Mouse (Mus musculus) skeletal muscle tissue, adult 2 months (tissue): Measurements from ENCODE around the gene Ifitm6.
"Not testable (repeated sequence)": the region's sequence is repeated elsewhere in the genome, so short reads cannot be mapped to it uniquely, and the experiment has no call there.

Experiments
- DNase-seq: peaks from one replicate; pipeline ENCODE4 v3.0.0-alpha.2; 2012; ENCODE audit warnings: low read depth, low spot score

Gene Ifitm6

GRCm38 (mm10) chr7:141017824-141018223 is at the start of gene Ifitm6:
Gene Ifitm6, minus strand, starts transcription at chr7:141017924.
- not testable (repeated sequence) for DNase-seq

- DNase-seq: no peak
Measured at GRCm38 (mm10) chr7:141064576-141064975, 46.9 kb upstream of the Ifitm6 start.

DNA sequence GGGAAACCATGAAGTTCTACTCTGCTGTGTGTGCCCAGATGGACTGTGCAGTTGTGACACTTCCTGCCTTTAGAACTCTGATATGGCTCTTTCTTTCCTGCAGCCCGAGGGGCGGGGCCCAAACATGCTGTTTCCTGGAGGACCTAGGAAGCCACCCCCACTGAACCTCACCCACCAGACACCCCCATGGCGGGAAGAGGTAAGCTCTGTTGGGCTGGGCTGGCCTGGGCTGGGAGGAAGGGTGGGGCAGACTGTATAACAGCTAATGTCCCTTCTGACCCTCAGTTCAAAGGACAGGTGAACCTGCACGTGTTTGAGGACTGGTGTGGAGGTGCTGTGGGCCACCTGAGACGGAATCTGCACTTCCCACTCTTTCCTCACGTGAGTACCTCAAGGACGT is 46.5 kb upstream of the Ifitm6 start:
- DNase-seq: no peak

DNA sequence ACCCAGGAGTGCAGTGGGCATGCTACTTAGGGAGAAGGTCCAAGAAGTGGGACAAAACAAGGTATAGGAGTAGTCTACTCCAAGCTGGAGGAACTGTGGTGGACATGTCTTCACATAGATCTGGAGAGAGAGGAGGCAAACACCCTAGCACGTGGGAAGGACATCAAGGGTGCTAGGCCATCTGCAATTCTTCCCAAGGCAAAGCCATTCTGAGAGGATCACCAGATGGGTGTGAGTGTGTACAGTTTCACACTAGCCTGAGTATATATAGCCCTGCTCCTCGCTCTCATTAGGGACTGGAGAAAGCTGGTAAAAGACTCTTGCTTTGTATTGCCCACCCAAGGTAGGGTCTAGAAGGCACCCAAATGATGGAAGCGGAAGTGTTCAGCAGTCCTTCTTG is 45.6 kb upstream of the Ifitm6 start:
- DNase-seq: no peak

DNA sequence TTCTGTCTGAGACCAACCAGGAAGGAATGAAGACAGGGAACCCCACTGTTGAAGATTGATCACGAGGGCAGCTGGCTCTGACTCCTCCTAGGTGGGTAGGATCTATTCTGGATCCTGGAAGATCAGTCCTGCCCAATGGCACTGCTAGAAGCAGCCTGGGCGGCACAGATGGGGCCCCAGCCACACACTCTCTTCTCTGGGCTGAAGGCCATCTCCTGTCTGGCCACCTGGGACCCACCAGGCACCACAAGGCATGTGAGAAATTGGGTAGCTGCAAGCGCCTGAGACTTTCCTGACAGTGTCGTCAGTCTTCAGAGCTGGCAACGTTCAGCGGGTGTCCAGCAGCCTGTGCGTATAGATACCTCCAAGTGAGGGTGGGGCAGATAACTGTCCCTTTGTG is 44.8 kb upstream of the Ifitm6 start:
- no peak for DNase-seq

DNA sequence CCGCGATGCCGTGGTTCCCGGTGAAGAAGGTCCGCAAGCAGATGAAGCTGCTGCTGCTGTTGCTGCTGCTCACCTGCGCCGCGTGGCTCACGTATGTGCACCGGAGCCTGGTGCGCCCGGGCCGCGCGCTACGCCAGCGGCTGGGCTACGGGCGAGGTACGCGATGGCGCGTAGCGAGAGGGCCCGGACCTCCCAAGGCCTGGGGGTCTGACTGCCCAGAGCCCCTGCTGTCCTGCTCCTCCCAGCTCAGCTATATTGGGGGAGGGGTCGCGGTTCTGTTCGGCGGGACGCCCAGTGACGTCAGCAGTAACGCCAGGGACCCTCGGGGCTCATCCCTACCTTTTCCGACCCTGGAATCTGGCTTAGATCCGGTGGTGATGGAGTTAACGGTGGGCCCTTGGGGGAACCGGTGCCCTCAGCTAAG is 43.6 kb upstream of the Ifitm6 start:
- DNase-seq: no peak

DNA sequence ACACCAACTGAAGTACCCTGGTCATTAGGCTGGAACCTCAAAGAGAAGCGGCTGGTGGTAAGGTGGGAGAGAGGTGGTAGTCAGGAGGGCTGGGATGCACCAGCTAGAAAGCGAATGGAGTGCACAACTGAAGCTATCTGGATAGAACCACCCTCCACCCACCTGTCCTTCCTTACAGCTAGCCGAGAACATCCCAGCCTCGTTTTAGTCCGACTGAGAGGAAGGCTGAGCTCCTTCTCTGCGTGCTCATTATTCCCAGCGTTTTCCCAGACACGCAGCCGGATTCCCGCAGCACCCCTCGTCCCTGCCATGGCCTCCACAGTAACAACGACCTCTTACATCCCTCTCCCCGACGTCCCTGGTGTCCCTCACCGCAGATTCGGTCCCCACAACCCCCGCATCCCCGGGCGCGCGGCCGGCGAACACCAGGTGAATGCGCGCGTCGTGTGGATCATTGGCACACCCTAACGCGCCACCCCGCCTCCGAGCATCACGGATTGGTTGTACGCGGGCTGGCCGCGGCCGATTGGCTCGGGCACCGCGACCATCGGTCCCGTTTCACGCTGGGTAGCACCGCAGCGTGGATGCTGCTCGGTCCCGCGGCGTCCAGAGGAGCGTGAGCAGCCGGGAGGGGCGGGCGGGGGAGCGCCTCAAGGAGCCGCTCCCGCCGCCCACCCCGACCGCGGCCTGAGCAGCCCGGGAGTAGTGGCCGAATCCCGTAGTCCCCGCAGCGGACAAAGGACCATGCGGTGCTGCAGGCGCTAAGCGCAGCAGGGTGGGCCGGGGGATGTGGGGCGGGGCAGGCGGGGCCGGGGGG is 42.9 kb upstream of the Ifitm6 start, which contains the start of gene B4galnt4:
B4galnt4 (plus strand) TSS at position 679 of the 817 bp plus-strand sequence.
- no peak for DNase-seq

- DNase-seq: no peak
Measured at GRCm38 (mm10) chr7:141059929-141060328, 42.2 kb upstream of the Ifitm6 start.

DNA sequence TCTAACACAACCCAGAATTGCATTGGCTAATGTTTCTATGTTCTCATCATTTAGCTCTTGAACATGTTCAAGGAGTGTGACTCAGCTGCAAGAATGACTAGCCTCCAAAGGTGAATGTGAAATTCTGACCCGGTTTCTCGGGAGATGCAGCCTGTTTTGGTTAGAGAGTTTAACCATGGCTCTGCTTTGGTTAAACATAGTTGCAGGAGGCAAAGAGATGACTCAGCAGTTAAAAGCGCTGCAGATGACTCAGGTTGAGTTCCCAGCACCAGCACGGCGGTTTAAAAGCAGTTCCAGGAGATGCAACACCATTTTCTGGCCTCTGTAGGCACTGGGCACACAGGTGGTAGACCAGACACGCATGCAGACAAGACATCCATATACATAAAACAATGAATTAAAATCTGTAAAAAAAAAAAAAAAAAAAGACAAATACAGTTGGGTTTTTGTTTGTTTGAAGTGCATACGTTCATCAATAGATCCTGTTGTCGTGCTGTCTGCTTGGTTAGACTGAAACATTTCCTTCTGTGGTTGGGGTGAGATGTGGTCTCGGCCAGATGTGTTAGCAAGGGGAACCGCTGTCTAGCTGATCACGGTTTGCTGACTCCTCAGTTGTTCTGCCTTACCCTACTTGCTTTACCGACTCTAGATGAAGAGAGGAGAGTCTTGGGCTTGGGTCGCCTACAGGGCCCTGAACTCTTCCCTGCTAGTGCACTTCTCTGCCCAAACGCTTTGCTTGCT is 41.0 kb upstream of the Ifitm6 start:
- no peak for DNase-seq

- no peak for DNase-seq
Measured at GRCm38 (mm10) chr7:141057541-141057940, 39.8 kb upstream of the Ifitm6 start.

- no peak for DNase-seq
Measured at GRCm38 (mm10) chr7:141056976-141057375, 39.3 kb upstream of the Ifitm6 start.

DNA sequence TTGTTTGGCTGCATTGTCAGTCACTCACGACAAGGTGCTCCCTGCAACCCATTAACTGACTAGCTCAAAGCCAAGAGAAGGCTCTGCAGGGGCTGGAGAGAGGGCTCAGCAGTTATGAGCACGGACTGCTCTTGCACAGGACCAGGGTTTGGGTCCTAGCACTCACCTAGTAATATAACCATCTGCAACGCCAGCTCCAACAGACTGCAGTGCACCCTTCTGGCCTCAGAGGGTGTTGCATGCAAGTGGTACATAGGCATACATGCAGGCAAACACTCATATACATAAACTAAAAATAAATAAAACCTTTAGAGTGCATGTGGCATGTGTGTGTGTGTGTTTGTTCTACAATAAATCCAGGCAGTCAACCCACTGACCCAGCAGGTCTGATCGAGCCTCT is 38.1 kb upstream of the Ifitm6 start:
- DNase-seq: no peak

DNA sequence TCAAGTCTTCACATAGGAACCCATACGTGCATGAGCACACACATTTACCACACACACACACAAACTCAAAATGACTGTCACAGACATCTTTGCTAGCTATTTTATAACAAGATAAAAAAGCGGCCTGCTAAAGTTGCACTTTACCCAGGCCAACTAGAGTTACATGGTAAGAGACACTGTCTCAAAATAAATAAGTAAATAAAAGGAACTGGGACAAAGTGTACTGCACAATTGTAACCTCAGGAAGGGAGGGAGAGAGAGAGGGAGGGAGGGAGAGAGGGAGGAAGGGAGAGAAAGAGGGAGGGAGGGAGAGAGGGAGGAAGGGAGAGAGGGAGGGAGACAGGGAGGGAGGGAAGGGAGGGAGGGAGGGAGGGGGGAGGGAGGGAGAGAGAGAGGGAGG is 34.7 kb upstream of the Ifitm6 start:
- DNase-seq: no peak

- DNase-seq: no peak
Measured at GRCm38 (mm10) chr7:141052016-141052415, 34.3 kb upstream of the Ifitm6 start.

DNA sequence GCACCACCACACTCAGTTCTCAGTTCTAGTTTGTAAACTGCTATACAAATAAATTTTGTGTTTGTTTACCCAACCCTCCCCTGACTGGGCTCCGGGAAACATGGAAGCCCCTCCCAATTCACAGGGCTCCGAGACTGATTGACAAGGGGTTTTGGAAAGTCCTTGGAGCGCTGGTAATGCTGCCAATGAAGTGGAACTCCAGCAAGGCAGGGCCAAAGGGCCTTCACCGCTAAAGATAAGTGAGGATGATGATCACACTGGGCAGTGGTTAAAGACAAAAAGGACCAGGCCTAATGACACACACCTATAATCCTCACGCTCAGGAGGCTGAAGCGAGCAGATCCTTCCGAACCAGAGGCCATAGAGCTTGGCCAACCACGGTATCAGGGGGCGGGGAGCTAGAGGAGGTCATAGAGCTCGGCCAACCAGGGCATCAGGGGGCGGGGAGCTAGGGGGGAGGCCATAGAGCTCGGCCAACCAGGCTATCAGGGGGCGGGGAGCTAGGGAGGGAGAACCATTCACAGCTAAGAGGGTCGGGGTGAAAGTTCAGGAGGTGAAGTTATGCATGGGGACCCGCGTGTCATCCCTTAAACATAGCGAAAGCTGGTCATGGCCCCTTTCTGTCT is 33.4 kb upstream of the Ifitm6 start:
- DNase-seq: no peak

- DNase-seq: no peak
Measured at GRCm38 (mm10) chr7:141049326-141049725, 31.6 kb upstream of the Ifitm6 start.

DNA sequence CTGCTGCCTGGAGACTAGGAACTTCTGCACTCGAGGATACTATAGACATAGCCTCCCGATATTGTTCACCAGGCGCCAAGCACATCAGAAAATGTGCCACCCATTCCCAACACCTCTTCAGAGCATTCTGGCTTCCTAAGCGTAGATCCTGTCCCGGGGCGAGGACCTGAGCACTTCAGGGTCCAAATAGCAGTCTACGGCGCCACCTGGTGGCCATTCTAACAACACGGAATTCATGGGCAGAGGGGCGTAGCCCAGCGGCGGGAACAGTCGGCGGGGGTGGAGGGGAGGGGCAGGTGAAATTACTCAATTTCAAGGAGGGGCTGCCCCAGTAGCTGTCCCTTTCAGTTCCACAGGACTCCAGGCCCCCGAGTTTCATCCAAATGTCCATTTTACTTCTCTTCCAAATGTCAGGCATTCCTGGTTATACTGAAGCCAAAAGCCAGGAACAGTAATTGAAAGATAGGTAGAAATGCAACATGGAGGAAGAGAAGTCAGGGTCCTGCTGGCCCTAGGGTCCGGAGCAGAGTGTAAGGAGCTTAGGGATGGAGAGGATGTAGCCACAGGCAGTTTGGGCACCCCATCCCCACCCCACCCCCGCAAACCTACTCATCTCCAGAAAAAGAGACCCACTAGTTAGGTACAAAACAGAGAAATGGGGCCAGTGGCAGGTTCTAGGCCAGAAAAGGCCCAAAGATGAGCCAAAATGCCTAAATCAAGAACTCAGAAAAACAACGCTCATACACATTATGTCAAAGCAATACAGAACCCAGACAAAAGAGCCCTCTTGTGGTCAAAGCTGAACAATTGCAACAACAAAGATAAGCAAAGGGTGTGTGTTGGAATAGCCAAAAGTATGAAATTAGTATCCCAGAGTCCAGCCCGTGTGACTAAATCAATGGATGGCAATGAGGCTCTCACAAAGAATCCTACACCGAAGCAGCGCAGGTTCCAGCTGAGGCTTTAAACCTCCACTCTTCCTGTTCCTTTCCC is 30.8 kb upstream of the Ifitm6 start:
- DNase-seq: peak; percentile 94

DNA sequence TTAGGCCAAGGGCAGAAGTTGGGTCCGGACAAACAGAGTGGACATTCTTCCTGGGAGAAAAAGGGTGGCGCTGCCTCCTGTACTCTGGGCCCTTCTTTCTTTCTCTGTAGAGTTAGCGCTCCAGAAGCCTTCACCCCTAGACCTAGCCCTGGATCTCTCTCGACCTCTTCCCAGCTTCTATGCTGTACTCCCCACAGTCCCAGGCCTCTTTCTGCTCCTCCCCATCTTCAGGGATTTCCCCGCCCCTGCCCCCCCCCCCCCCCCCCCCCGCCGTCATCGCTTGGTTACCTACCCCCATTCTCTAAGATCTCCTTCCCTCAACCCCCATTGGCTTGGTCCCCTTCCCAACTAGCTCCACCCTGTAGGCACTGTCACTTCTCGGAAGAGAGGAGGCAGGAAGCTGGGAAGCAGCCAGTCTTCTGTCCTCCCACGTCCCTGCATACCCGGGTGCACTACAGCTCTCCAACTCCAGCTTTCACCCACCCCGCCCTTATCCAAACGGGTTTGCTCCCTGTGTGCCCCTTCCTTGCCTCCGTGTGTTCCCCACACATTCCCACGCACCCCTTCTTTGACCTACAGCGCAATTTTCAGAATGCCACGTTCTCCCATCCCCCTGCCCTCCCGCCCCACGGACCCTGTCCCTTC is 30.0 kb upstream of the Ifitm6 start:
- peak; percentile 94 for DNase-seq

DNA sequence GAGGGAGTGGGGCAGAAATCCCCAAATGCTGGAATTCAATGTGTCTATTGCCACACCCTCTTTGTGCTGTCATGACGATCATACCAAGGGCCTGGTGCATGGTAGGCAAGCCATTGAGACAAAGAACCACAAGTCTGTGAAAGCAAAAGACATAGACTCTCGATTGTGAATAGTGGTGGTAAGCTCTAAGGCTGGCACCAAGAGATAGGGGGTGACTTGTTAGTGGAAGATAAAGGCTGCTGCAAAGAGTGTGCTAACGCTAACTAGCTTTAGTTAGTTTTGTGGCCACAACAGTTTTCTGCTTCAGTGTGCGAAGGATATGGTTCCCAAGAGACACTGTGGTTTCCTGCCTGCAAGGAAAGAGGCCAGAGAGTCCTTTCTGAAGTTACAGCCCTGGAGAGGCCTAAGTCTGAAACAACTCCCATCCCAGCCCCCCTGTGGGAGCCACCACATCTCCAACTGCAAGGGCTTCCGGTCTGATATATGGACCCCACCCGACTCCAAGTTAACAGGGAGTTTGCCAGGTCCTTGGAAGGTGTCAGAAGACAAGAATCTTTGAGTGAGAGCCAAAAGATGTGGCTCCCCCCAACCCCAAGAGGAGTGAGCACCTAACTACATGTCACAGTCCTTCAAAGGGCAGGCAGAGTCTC is 29.3 kb upstream of the Ifitm6 start:
- DNase-seq: peak; percentile 67

DNA sequence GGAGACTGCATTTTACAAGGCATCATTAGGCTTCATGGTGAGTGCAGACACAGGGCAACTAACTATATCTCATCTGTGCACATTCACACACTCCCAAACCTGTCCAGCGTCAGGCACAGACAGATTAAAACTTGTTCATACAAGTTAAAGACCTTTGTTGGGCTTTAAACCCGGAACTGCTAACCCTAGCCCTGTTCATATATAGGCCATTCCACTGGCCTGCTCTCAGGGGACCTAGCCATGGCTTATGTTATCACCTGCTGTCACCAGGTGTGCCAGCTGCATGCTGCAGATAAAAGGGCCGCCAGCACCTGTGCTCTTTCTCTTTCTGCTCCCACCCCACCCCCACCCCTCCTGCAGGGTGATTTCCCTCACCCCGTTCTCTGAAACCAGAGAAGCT is 24.8 kb upstream of the Ifitm6 start:
- no peak for DNase-seq
